10 mouse cellular contexts compared by ENCODE assay signal in genomic region chr4:117283271-117284191, GRCm38 (mm10). TPM values are rescaled to one million over a fixed set of nuclear protein-coding genes. Genes with fewer than 3 reads are reported as not detected.
A peak's percentile ranks its signal among the peaks of the same experiment; 100 is the strongest.
DNase-seq lines count a peak whose midpoint lies in the region; ATAC-seq lines count a peak whose summit lies in the region.
"Had no signal": no experiment of that assay in that cellular context is flagged by ENCODE, and none has a peak within 500 bp of the region (broad histone marks: within the 10 kb centered on the region; RNA-seq: fewer than 3 reads in every experiment).

No protein-coding gene starts in this region.

- intact Hi-C loops in heart, postnatal 36 days (cut with DNase I): no loop called here

- H3K4me1 ChIP-seq in heart, embryonic 15.5 days (replicated peaks): peaks cover 44% of the 10 kb centered on the region
- H3K4me1 ChIP-seq in embryonic facial prominence, embryonic 10.5 days: peaks cover 94% of the 10 kb centered on the region
- H3K4me1 ChIP-seq in intestine, embryonic 15.5 days (replicated peaks): peaks cover 43% of the 10 kb centered on the region
- H3K4me1 ChIP-seq in neural tube, embryonic 15.5 days: peaks cover 75% of the 10 kb centered on the region

- H3K4me2 ChIP-seq in heart, embryonic 15.5 days: peak overlapping the region; percentile 11; the same call in 1 of the 2 replicates
- H3K4me2 ChIP-seq in intestine, embryonic 15.5 days (replicated peaks): peak overlapping the region; percentile 6; the same call in 1 of the 2 replicates
- H3K4me2 ChIP-seq in neural tube, embryonic 15.5 days: no peak overlapping the region

- DNase-seq in heart, postnatal 36 days: no peak
- DNase-seq in embryonic facial prominence, embryonic 10.5 days (ENCODE audit: low spot score): peak; percentile 65
- DNase-seq in spleen, postnatal 10 days (ENCODE audit: low spot score in 2 of 2): no peak
- DNase-seq in urinary bladder, postnatal 4 days (ENCODE audit: low spot score in 2 of 2): no peak
- no peak for DNase-seq in cerebellum, adult 11 months

- no peaks in the 10 kb centered on the region for H3K27me3 ChIP-seq in heart, embryonic 15.5 days
- H3K27me3 ChIP-seq in embryonic facial prominence, embryonic 10.5 days (replicated peaks; ENCODE audit: low read depth, poor library complexity, severe bottlenecking): peaks cover 28% of the 10 kb centered on the region
- no peaks in the 10 kb centered on the region for H3K27me3 ChIP-seq in intestine, embryonic 15.5 days (replicated peaks)
- 0 out of 2 replicates have a peak, but pooled peaks cover 7% of the 10 kb centered on the region for H3K27me3 ChIP-seq in neural tube, embryonic 15.5 days (replicated peaks)

- H3K4me3 ChIP-seq in heart, embryonic 15.5 days: no peak overlapping the region
- peak overlapping the region; percentile 27; the same call in 1 of the 2 replicates for H3K4me3 ChIP-seq in embryonic facial prominence, embryonic 10.5 days
- no peak overlapping the region for H3K4me3 ChIP-seq in intestine, embryonic 15.5 days (replicated peaks)
- H3K4me3 ChIP-seq in neural tube, embryonic 15.5 days (replicated peaks): no peak overlapping the region

- H3K9ac ChIP-seq in heart, embryonic 15.5 days: no peak overlapping the region
- H3K9ac ChIP-seq in intestine, embryonic 15.5 days: no peak overlapping the region
- H3K9ac ChIP-seq in neural tube, embryonic 15.5 days (replicated peaks): no peak overlapping the region

- no peak; the same call in 1 of the 2 replicates for ATAC-seq in heart, embryonic 15.5 days (replicated peaks; ENCODE audit: insufficient number of reproducible peaks, insufficient read depth, low FRiP score, low read depth)
- peak; percentile 78 for ATAC-seq in intestine, embryonic 15.5 days
- no peak for ATAC-seq in neural tube, embryonic 15.5 days (ENCODE audit: low FRiP score)

- 0 out of 2 replicates have a peak overlapping the region, but pooled peaks have one; percentile 20 for H3K27ac ChIP-seq in heart, embryonic 15.5 days
- H3K27ac ChIP-seq in embryonic facial prominence, embryonic 10.5 days (replicated peaks): peak overlapping the region; percentile 69
- peak overlapping the region; percentile 24; the same call in 1 of the 2 replicates for H3K27ac ChIP-seq in intestine, embryonic 15.5 days
- peak overlapping the region; percentile 51 for H3K27ac ChIP-seq in neural tube, embryonic 15.5 days (replicated peaks)

- WGBS in heart, embryonic 15.5 days: 33% methylated on average over 22 of the region's 22 CpGs
- 41% methylated on average over 22 of the region's 22 CpGs for WGBS in embryonic facial prominence, embryonic 10.5 days
- 26% methylated on average over 22 of the region's 22 CpGs for whole genome bisulfite sequencing in intestine, embryonic 15.5 days
- WGBS in neural tube, embryonic 15.5 days: 14% methylated on average over 22 of the region's 22 CpGs

- H3K9me3 ChIP-seq in heart, embryonic 15.5 days (replicated peaks): no peaks in the 10 kb centered on the region
- H3K9me3 ChIP-seq in embryonic facial prominence, embryonic 10.5 days: no peaks in the 10 kb centered on the region
- H3K9me3 ChIP-seq in intestine, embryonic 15.5 days: no peaks in the 10 kb centered on the region
- H3K9me3 ChIP-seq in neural tube, embryonic 15.5 days (replicated peaks): no peaks in the 10 kb centered on the region

- peaks cover 44% of the 10 kb centered on the region for H3K36me3 ChIP-seq in heart, embryonic 15.5 days
- H3K36me3 ChIP-seq in embryonic facial prominence, embryonic 10.5 days (replicated peaks): peaks cover 94% of the 10 kb centered on the region
- H3K36me3 ChIP-seq in intestine, embryonic 15.5 days: peaks cover 18% of the 10 kb centered on the region
- peaks cover 28% of the 10 kb centered on the region; the same call in 1 of the 2 replicates for H3K36me3 ChIP-seq in neural tube, embryonic 15.5 days

RNA-seq across cellular contexts. Expression of gene Armh1, which starts 31.6 kb away (rescaled TPM):
- polyA plus RNA-seq in heart, embryonic 15.5 days (2015; fragmentation: Nextera tagmentation; extraction: Ambion mirVana): 0.64 and 0.86 TPM in 2 replicates
- not detected for total RNA-seq in heart, postnatal 36 days (2021)
- polyA plus RNA-seq in embryonic facial prominence, embryonic 10.5 days (2016; fragmentation: Nextera tagmentation; extraction: Ambion mirVana): 0.26 TPM in 2 replicates
- polyA plus RNA-seq in intestine, embryonic 15.5 days (2015; fragmentation: Nextera tagmentation; extraction: Ambion mirVana): 0.19 and 0.32 TPM in 2 replicates
- polyA plus RNA-seq in neural tube, embryonic 15.5 days (2015; fragmentation: Nextera tagmentation; extraction: Ambion mirVana): 1.4 and 1.5 TPM in 2 replicates
- total RNA-seq: liver, adult 2 months had no signal
- polyA plus RNA-seq: liver, adult 2 months; small intestine, adult 2 months had no signal

RNA-seq across cellular contexts. Expression of gene Tmem53, which starts 31.8 kb away (rescaled TPM):
- 31.1 and 34.5 TPM in 2 replicates for polyA plus RNA-seq in heart, embryonic 15.5 days (2015; fragmentation: Nextera tagmentation; extraction: Ambion mirVana)
- total RNA-seq in heart, postnatal 36 days (2021): 10 to 100 TPM; 26.5 to 28.5 TPM
- polyA plus RNA-seq in embryonic facial prominence, embryonic 10.5 days (2016; fragmentation: Nextera tagmentation; extraction: Ambion mirVana): 10.8 and 11.6 TPM in 2 replicates
- polyA plus RNA-seq in intestine, embryonic 15.5 days (2015; fragmentation: Nextera tagmentation; extraction: Ambion mirVana): 9.5 and 11.7 TPM in 2 replicates
- polyA plus RNA-seq in neural tube, embryonic 15.5 days (2015; fragmentation: Nextera tagmentation; extraction: Ambion mirVana): 6.3 and 8.7 TPM in 2 replicates
